Mouse (Mus musculus): Measurements from ENCODE around the gene Lag3.

- TF ChIP-seq CTCF (IDR thresholded peaks at IDR 0.05; ENCODE audit: borderline replicate concordance, insufficient read depth, low read depth, low read length) (no peak), POLR2A (IDR thresholded peaks at IDR 0.05; ENCODE audit: borderline replicate concordance, insufficient read depth, low read length) (no peak)
These were observed 4.6 kb upstream of the Lag3 start for GRCm38 (mm10) chr6:124915942-124916694.

Measured in cerebellum, adult 2 months (tissue).